Mouse (Mus musculus) forelimb bud, embryonic 11.5 days (tissue): ENCODE measurements around the gene Nptn.
A peak's percentile ranks its signal among the peaks of the same experiment; 100 is the strongest.
"Not testable (repeated sequence)": the region's sequence is repeated elsewhere in the genome, so short reads cannot be mapped to it uniquely, and the experiment has no call there.

Source experiments
- DNase-seq: peaks from one replicate; pipeline ENCODE4 v3.0.0-alpha.2; 2012; ENCODE audit warnings: low read depth, low spot score

The Nptn gene

GRCm38 (mm10) chr9:58560211-58560610, 21.8 kb upstream of the Nptn start:
- no peak for DNase-seq

GRCm38 (mm10) chr9:58565945-58566344, 16.1 kb upstream of the Nptn start:
- DNase-seq = not testable (repeated sequence)

DNA sequence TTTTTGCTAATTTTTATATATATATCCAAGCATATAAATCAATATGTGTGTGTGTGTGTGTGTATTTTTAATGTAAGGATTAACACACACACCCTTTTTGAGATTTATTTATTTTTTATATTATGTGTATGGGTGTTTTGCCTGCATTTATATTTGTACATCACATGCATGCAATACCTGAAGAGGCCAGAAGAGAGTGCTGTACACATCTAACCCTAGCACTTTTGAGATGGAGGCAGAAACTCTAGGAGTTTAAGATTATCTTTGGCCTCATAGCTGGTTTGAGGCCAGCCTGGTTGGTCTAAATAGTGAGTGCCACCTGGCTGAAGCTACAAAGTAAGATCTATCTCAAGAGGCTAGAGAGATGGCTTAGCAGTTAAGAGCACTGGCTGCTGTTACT, 14.4 kb upstream of the Nptn start:
- peak; percentile 42 for DNase-seq

- no peak for DNase-seq
Measured at GRCm38 (mm10) chr9:58571001-58571400, 11.0 kb upstream of the Nptn start.

GRCm38 (mm10) chr9:58578669-58579068, 3.4 kb upstream of the Nptn start:
- DNase-seq = peak; percentile 88

DNA sequence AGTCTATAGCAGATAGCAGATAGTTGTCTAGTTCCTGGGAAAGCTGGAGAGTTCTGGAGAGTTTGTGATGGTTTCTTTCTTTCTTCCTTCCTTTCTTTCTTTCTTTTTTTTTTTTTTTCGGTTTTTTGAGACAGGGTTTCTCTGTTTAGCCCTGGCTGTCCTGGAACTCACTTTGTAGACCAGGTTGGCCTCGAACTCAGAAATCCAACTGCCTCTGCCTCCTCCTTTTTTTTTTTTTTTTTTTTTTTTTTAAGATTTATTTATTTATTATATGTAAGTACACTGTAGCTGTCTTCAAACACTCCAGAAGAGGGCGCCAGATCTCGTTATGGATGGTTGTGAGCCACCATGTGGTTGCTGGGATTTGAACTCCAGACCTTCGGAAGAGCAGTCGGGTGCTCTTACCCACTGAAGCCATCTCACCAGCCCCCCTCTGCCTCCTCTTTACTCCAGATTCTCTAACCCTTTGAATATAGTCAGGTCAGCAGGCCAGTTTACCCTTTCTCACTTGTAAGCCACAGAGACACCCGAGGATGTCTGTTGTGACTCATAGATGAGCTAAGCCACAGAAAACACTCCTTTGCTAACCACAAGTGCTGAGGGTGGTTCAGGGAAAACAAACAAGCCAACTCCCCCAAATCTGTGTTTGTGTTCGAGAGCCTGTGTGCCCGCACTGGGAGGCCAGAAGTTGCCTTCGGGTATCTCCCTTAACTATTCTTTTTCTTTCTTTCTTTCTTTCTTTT, 1.4 kb upstream of the Nptn start:
- DNase-seq = not testable (repeated sequence)

DNA sequence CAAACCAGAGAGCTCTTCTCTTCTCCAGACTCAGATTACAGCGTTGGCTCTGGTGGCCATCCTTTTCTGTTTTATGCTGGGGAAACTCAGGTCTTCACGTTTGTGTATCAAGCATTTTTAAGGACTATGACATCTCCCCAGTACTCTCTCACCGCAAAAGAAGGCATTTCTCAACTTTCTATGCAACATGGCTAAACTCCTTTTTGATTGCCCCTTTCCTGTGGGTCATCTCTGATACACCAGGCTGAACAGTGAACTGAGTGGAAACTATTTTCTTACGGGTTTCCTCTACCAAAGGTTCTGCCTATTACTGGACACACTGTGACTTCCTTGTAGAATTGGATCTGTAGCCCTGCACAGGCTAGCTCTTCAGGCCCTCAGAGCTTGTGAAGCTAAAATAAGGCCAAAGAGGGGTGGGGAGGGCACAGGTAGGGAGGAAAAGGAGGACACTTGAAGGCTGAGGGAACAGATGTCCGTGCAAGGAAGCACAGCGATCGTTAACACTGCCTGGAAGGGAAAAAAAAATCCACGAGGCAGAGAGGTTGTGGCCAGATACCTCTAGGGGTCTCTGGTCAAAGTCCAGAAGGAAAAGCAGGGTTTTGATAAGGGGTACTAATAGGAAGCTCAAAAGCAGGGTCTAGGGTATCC, 633 bp upstream of the Nptn start:
- DNase-seq = no peak

DNA sequence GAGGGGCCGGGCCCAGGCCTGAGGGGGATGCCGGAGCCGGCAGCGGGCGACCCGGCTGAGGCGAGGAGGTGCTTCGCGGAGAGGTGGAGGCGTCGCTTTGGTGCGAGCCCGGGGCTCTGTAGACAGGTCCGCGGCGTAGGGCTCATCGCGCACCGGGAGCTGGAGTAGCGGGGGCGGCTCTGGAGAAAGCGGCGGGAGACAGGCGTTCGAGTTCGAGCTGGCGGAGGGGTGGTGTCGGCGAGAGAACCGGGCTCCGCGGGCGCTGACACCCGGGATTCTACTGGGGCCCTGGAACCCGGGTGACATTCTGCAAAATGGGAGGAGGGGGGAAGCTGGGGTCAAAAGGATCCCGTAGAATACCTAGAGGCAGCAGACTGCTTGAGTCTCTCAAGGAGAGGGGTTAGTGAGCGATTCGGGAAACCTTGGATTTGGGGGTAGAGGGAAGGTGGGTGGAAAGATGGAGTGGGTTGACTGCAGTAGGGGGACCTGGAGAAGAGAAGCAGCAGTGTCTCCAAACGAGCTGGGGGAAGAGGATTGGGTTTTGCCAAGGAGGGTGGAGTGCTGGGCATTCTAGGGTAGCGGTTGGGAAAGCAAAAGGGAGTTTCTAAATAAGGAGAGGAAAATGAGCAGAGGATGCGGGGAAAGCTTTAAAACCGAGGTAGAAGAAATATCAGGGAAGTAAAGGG, 684 bp downstream of the Nptn start:
- DNase-seq = peak; percentile 27

GRCm38 (mm10) chr9:58583267-58583641, 1.2 kb downstream of the Nptn start:
- no peak for DNase-seq

DNA sequence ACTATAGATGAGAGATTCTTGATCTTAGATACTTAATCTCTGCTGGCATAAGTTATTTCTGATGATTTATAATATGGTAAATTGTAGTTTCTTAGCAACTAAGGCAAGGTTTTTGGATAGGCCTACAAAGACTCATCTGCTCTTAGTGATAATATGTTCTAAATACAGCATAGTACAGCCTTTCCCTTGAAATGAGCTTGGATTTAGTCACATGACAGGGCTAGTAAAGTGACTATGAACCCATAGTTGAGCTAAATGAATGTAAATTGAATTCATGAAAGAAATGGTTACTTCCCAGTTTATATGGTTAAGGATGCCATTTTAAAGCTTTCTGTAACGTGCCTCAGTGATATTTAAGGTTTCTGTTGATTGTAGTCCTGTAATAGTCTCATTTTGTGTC, 2.3 kb downstream of the Nptn start:
- DNase-seq = no peak

- DNase-seq = no peak
Measured at GRCm38 (mm10) chr9:58588657-58589056, 6.6 kb downstream of the Nptn start.

DNA sequence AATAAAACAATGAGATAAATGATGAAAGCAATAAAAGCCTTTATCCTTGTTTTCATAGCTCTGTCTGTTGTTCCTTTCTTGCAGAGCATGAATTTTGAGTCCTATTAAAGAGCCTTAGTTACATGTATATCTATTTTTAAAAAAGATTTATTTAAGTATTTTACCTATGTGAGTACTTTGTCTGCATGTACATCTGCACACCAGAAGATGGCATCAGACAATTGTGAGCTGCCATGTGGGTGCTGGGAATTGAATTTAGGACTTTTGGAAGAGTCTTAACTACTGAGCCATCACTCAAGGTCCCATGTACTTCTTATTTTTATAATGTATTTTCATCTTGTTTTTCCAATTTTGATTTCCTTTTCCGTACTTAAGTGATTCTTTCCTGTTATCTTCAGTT, 13.3 kb downstream of the Nptn start:
- no peak for DNase-seq

GRCm38 (mm10) chr9:58613790-58614189, 31.8 kb downstream of the Nptn start:
- DNase-seq = no peak

DNA sequence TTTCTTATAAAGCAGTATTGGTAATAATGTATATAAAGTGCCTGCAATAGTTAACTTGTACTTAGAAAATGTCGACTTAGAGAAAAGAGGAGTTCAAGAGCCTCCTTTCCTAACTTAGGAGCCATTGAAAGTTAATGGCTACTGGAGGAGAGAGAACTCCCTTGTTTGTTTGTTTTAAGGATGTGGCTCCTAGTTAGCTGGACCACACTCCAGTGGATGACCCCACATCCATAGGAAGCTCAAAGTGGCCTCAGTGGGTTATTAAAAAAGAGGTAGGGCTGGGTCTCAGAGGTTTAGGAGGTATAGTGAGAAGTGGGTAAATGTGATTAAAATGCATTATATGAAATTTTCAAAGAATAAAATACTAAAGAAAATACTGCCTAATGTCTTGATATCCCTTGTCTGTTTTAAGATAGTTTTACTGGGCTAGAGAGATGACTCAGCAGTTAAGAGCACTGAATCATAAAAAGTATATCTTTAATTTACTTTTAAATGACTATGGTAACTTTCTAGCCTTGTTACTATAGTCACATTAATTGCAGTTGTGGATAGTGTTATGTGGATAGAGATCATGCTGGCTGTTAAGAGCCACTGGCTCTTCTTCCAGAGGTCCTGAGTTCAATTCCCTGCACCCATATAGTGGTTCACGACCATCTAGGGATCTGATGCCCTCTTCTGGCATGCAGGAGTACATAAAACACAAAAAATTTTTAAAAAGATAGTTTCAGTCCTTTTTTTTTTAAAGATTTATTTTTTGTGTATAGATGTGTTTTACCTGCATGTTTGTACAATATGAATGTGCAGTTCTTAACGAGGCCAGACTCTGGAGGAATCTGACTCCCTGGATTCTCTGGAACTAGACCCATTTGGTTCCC, 33.3 kb downstream of the Nptn start:
- DNase-seq = no peak

DNA sequence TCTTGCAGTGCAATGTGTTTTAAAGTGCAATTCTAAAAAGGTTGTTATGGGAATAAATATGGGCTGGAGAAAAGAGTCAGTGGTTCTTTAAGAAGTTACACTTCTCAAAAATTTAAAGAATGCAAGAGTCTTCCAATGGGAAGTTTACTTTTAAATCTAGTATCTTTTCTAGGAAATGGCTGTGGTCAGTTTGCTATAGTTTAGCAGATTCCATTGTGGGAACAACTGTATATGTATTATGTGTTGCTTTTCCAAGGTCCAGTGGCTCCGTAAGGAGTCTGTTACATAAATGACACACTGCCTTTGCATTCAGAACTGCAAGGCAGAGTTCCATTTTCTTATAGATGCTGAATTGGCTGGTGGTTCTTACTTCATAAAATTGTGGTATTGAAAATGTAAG, 41.0 kb downstream of the Nptn start:
- DNase-seq = no peak

GRCm38 (mm10) chr9:58627197-58627596, 45.2 kb downstream of the Nptn start:
- no peak for DNase-seq

- DNase-seq = no peak
Measured at GRCm38 (mm10) chr9:58630441-58630840, 48.4 kb downstream of the Nptn start.

- DNase-seq = no peak
Measured at GRCm38 (mm10) chr9:58648406-58649264, 66.6 kb downstream of the Nptn start.

DNA sequence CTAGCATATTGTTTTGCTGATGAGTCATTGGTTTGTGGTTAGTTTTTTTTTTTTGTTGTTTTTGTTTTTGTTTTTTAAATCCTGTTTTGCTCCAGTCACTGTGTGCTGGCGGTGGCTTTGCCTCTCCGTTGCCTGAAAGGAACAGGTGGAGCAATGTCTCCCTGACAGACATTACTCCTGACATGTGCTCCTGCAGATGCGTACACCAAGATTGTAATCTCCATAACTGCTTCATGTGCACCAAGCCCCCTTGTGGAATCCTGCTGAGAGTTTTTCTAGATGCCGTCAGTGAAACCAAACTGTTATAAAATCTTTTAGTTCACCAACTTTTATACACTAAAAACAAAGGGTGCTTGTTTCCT, 67.2 kb downstream of the Nptn start:
- DNase-seq = no peak

DNA sequence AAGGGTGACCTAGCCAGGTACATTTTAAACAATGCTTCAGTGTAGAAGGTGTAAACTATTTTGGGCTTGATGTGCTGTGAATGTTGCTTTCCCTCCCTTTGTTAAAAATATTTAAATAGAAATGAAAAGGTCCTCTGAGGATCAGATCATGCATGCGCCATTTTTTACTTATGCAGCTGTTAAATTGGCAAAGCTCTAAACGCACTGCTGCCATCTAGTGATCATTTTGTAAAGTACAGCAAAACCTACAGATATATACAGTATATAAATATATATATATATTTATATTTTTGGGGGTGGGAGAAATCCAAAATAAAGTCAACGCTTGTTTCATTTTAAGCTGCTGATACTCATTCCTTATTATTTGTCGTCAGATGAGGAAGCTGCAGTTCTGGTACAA, 70.0 kb downstream of the Nptn start:
- peak; percentile 70 for DNase-seq

- DNase-seq = no peak
Measured at GRCm38 (mm10) chr9:58654494-58654893, 72.5 kb downstream of the Nptn start.
